Mouse (Mus musculus) ES-Bruce4 (cell line): ENCODE data around the gene Adamts9. TPM values are rescaled to one million over a fixed set of nuclear protein-coding genes. Genes with fewer than 3 reads are reported as not detected.

Experiments
- H3K27ac ChIP-seq: 2 replicates; pipeline ENCODE4 v1.5.1; 2012; ENCODE audit warnings: low read length, inconsistent platforms; ENCODE audit not compliant: insufficient read depth
- H3K27me3 ChIP-seq: 2 replicates; pipeline ENCODE4 v1.6.1; 2012; ENCODE audit warnings: mild to moderate bottlenecking, low read length, inconsistent platforms; ENCODE audit not compliant: control insufficient read depth, poor library complexity, insufficient read depth, severe bottlenecking
- H3K36me3 ChIP-seq: 2 replicates; pipeline ENCODE4 v1.6.1; 2012; ENCODE audit warnings: inconsistent platforms, mild to moderate bottlenecking, low read length, moderate library complexity; ENCODE audit not compliant: control insufficient read depth, poor library complexity, insufficient read depth, severe bottlenecking
- H3K4me1 ChIP-seq: one replicate; pipeline ENCODE4 v1.8.1; 2011; ENCODE audit warnings: low read length; ENCODE audit not compliant: control insufficient read depth, insufficient read depth
- H3K4me3 ChIP-seq: 2 replicates; pipeline ENCODE4 v1.5.1; 2011; ENCODE audit warnings: low read depth, mild to moderate bottlenecking, low read length
- H3K9ac ChIP-seq: 2 replicates; pipeline ENCODE4 v1.6.1; 2012; ENCODE audit warnings: low read depth, mild to moderate bottlenecking, inconsistent platforms; ENCODE audit not compliant: poor library complexity, severe bottlenecking
- H3K9me3 ChIP-seq: replicated peaks from 2 replicates; pipeline ENCODE4 v1.6.1; 2012; ENCODE audit warnings: mild to moderate bottlenecking, low read length, inconsistent platforms; ENCODE audit not compliant: control insufficient read depth, poor library complexity, insufficient read depth, severe bottlenecking
- CTCF ChIP-seq: IDR thresholded peaks from one replicate; pipeline ENCODE4 v1.8.1; 2011; ENCODE audit warnings: low read depth, low read length
- EP300 ChIP-seq: IDR thresholded peaks from 2 replicates; pipeline ENCODE4 v1.6.1; 2011; ENCODE audit warnings: low read depth, low read length; ENCODE audit not compliant: insufficient read depth
- POLR2A ChIP-seq: IDR thresholded peaks from one replicate; pipeline ENCODE4 v1.8.1; 2011; ENCODE audit warnings: low read length; ENCODE audit not compliant: insufficient read depth
- polyA plus RNA-seq: library from polyadenylated mRNA; stranded (reverse); fragments of >200 nt; gene quantifications from 2 replicates; pipeline ENCODE4 v1.2.4, GENCODE M21; 2011; ENCODE audit warnings: low read depth; ENCODE audit not compliant: missing spikeins, insufficient read depth, insufficient read length

The Adamts9 gene
- polyA plus RNA-seq, 1 experiment = 8.9 TPM

DNA sequence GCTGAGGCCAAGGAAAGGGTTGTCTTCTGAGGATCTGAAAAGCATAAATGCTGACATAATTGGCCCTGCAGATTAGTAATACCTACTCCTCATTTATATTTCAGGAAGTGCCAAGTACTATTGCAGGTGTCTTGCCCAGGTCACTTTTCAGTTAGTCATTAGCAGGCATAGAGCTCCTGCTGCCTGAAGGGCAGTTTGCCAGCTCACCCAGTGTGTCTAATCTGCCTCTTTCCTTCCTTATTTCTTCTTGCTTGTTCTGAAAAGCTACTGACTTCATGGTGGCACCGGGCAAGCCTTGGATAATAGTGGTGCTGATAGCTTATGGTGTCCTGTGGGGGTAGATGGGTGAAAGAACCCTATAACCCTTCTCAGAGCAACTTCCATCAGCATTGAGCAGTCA lies 206.2 kb downstream of the Adamts9 start:
- no peak for TF ChIP-seq EP300
- TF ChIP-seq POLR2A = no peak
- no peak for TF ChIP-seq CTCF
- Histone ChIP-seq H3K27ac (no peak overlapping the region), H3K9ac (no peak overlapping the region), H3K4me1 (no peaks in the 10 kb centered on the region), H3K36me3 (no peaks in the 10 kb centered on the region), H3K9me3 (peaks cover 8% of the 10 kb centered on the region), H3K27me3 (no peaks in the 10 kb centered on the region), H3K4me3 (no peak overlapping the region)

DNA sequence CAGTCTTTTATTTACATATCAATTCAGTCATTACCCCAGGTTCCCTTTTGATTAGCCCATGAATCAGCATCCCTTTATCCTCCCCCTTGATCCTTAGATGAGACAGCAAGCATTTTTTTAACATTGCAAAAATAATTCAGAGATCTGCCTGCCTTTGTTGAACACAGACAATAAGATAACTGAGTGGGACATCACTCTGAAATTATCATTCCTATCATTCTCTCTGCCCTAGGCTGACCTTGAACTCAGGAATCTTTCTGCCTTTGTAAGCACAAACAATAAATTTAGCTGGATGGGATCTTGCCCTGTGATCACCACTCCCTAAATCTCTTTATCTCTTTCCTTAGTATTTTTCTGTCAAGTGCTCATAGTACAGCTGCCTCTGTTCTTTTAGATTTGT lies 209.6 kb downstream of the Adamts9 start:
- Histone ChIP-seq H3K9me3 (peaks cover 8% of the 10 kb centered on the region), H3K4me1 (no peaks in the 10 kb centered on the region), H3K27me3 (no peaks in the 10 kb centered on the region), H3K4me3 (no peak overlapping the region), H3K9ac (no peak overlapping the region), H3K27ac (no peak overlapping the region), H3K36me3 (no peaks in the 10 kb centered on the region)
- TF ChIP-seq POLR2A = no peak

DNA sequence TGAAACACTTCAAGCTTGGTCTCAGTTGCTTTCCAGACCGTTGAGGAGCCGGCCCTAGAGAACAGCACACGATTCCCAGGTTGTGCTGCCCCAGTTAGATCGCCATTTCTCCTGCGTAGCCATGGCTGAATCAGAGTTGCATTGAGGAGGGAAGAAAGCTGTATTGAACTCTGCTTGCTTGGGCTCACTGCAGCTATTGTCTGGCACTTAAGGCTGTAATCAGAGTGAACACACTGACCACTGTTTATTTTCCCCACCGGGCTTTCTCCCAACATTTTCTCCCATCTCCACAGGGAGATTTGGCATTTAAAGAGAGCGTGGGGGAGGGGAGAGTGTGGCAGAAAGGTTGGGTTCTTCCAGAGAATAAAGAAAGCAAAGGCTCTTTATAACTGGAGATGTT lies 214.8 kb downstream of the Adamts9 start:
- no peak overlapping the region for H3K27ac ChIP-seq
- no peaks in the 10 kb centered on the region for H3K9me3 ChIP-seq
- TF ChIP-seq EP300 (no peak), POLR2A (no peak), CTCF (no peak)
- H3K36me3 ChIP-seq = no peaks in the 10 kb centered on the region
- no peaks in the 10 kb centered on the region for H3K27me3 ChIP-seq
- 0 out of 2 replicates have a peak overlapping the region, but pooled peaks have one; percentile 2 for H3K9ac ChIP-seq
- peak overlapping the region; percentile 2; the same call in 1 of the 2 replicates for H3K4me3 ChIP-seq
- H3K4me1 ChIP-seq = no peaks in the 10 kb centered on the region

DNA sequence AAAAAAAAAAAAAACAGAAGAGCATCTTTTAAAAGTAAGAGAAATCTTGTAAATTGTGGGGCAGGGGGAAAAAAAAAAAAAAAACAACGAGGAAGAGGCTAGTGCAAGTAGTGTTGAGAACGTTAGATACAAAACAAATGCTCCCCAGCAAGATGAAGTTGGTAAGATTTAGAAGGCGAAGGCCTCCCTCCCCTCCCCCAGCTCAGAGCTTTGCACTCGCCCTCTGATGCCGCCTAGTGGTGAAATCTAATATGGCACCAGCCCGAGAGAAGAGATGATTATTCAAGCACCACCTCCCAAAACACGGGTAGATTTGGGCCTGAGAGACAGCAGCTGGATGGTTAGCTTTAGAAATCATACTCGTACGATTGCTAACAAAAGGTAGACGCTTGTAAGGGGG lies 215.2 kb downstream of the Adamts9 start:
- peak overlapping the region; percentile 2; the same call in 1 of the 2 replicates for H3K4me3 ChIP-seq
- TF ChIP-seq CTCF (peak; percentile 79), POLR2A (no peak), EP300 (no peak)
- H3K36me3 ChIP-seq = no peaks in the 10 kb centered on the region
- H3K27me3 ChIP-seq = no peaks in the 10 kb centered on the region
- no peak overlapping the region for H3K27ac ChIP-seq
- H3K9me3 ChIP-seq = no peaks in the 10 kb centered on the region
- H3K9ac ChIP-seq = 0 out of 2 replicates have a peak overlapping the region, but pooled peaks have one; percentile 2
- no peaks in the 10 kb centered on the region for H3K4me1 ChIP-seq

DNA sequence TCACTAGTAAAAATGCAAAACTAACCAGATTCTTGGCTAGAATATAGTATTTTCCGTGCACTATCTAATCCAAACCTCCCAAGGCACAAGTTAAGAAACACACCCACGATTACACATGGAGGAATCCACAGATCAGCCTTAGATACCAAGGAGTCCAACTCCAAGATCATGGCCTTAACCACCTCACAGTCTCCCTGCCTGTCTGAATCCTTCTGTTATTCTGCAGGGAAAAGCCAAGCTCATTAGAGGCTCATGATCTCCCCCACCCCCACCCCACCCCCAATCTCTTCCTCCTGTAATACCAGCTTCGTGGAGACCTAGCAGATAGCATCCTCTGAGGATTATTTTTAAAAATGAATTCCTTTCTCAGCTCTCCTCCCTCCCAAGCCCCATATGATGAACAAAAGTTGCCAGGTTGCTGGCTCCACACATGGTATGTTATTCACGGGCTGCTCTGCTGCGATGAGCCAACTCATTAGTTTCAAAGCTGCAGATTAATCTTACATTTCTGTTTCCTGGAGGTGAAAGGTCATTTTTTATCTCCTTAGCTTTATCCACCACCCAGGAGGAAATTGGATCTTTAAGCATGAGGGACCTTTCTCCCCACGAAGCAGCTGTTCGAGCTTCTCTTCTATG lies 215.8 kb downstream of the Adamts9 start:
- H3K9me3 ChIP-seq = no peaks in the 10 kb centered on the region
- no peak overlapping the region for H3K4me3 ChIP-seq
- no peaks in the 10 kb centered on the region for H3K36me3 ChIP-seq
- H3K4me1 ChIP-seq = no peaks in the 10 kb centered on the region
- no peak overlapping the region for H3K9ac ChIP-seq
- no peak overlapping the region for H3K27ac ChIP-seq
- H3K27me3 ChIP-seq = no peaks in the 10 kb centered on the region
- TF ChIP-seq CTCF (no peak), EP300 (no peak), POLR2A (no peak)

DNA sequence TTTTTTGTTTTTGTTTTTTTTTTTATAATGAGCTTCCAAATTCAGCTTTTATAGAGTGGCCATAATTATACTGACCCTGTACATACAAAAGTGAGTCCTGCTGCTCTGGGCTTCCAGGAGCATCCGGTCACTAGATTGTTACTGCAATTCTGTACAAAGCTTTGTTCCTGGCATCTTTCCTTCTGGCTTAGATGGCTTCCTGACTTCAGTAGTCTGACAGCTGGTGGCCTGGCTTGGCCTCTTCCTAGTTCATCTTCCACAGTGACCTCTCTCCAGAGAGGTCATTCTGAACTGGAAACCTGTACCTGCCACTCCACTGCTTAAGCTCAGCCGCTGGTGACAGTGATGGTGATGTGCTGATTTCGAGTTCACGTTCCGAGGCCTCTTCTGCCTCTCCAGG lies 217.2 kb downstream of the Adamts9 start:
- no peaks in the 10 kb centered on the region for H3K36me3 ChIP-seq

More for the DNA sequence above, 217.2 kb downstream of the Adamts9 start:
- no peaks in the 10 kb centered on the region for H3K4me1 ChIP-seq
- H3K27me3 ChIP-seq = no peaks in the 10 kb centered on the region
- no peaks in the 10 kb centered on the region for H3K9me3 ChIP-seq
- H3K27ac ChIP-seq = no peak overlapping the region
- H3K9ac ChIP-seq = no peak overlapping the region
- no peak for TF ChIP-seq CTCF
- TF ChIP-seq POLR2A = no peak
- no peak for TF ChIP-seq EP300
- no peak overlapping the region for H3K4me3 ChIP-seq
